8 mouse cellular contexts compared by ENCODE assay signal in genomic region chr6:128841327-128842089, GRCm38 (mm10). TPM values are rescaled to one million over a fixed set of nuclear protein-coding genes. Genes with fewer than 3 reads are reported as not detected.
DNase-seq lines count a peak whose midpoint lies in the region; ATAC-seq and TF ChIP-seq lines count a peak whose summit lies in the region.
"Had no signal": no experiment of that assay in that cellular context is flagged by ENCODE, and none has a peak within 500 bp of the region (broad histone marks: within the 10 kb centered on the region; RNA-seq: fewer than 3 reads in every experiment).

No protein-coding gene starts in this region.

- no peaks in the 10 kb centered on the region for H3K4me1 ChIP-seq in lung, embryonic 14.5 days (ENCODE audit: insufficient read depth)
- H3K4me1 ChIP-seq in lung, adult 2 months (ENCODE audit: control insufficient read depth, insufficient read depth, low read length): peaks cover 4% of the 10 kb centered on the region
- H3K4me1 ChIP-seq in forebrain, embryonic 15.5 days: peaks cover 34% of the 10 kb centered on the region
- peaks cover 56% of the 10 kb centered on the region for H3K4me1 ChIP-seq in liver, embryonic 12.5 days
- peaks cover 27% of the 10 kb centered on the region for H3K4me1 ChIP-seq in stomach, embryonic 15.5 days

- H3K27me3 ChIP-seq in lung, embryonic 14.5 days (ENCODE audit: insufficient read depth, low read length): no peaks in the 10 kb centered on the region
- no peaks in the 10 kb centered on the region for H3K27me3 ChIP-seq in forebrain, embryonic 15.5 days
- H3K27me3 ChIP-seq in liver, embryonic 12.5 days (replicated peaks): no peaks in the 10 kb centered on the region
- H3K27me3 ChIP-seq in stomach, embryonic 15.5 days (replicated peaks): no peaks in the 10 kb centered on the region

- DNase-seq in lung, embryonic 14.5 days: no peak
- DNase-seq in lung, adult 2 months: no peak
- DNase-seq in testis, postnatal 14 days (ENCODE audit: low spot score): no peak
- no peak for DNase-seq in adrenal gland, adult 18-20 months (ENCODE audit: low spot score in 2 of 2)

- H3K4me3 ChIP-seq in lung, embryonic 14.5 days (ENCODE audit: low read depth, low read length): peak overlapping the region; percentile 80
- no peak overlapping the region for H3K4me3 ChIP-seq in lung, adult 2 months (replicated peaks; ENCODE audit: extremely low read depth, low read depth, low read length)
- H3K4me3 ChIP-seq in forebrain, embryonic 15.5 days: peak overlapping the region; percentile 99
- H3K4me3 ChIP-seq in liver, embryonic 12.5 days: peak overlapping the region; percentile 74
- H3K4me3 ChIP-seq in stomach, embryonic 15.5 days (replicated peaks): peak overlapping the region; percentile 87

- TF ChIP-seq CTCF in lung, embryonic 14.5 days (IDR thresholded peaks at IDR 0.05; ENCODE audit: low read depth): no peak
- TF ChIP-seq CTCF in lung, adult 2 months (IDR thresholded peaks at IDR 0.05; ENCODE audit: insufficient read depth, low read length): no peak

- WGBS in lung, embryonic 14.5 days: 37% methylated on average over 4 of the region's 4 CpGs
- 44% methylated on average over 4 of the region's 4 CpGs for WGBS in lung, adult 2 months
- WGBS in forebrain, embryonic 15.5 days: 40% methylated on average over 4 of the region's 4 CpGs
- WGBS in liver, embryonic 12.5 days (ENCODE audit: insufficient replicate concordance): 37% methylated on average over 4 of the region's 4 CpGs
- 35% methylated on average over 4 of the region's 4 CpGs for WGBS in stomach, embryonic 15.5 days

- no peak for TF ChIP-seq POLR2A in lung, adult 2 months (IDR thresholded peaks at IDR 0.05; ENCODE audit: borderline replicate concordance, extremely low read depth, low read depth, low read length)

- peak overlapping the region; percentile 78 for H3K4me2 ChIP-seq in lung, embryonic 14.5 days
- peak overlapping the region; percentile 63 for H3K4me2 ChIP-seq in forebrain, embryonic 15.5 days (replicated peaks)
- H3K4me2 ChIP-seq in liver, embryonic 12.5 days: peak overlapping the region; percentile 81
- H3K4me2 ChIP-seq in stomach, embryonic 15.5 days: peak overlapping the region; percentile 76

- no peaks in the 10 kb centered on the region for H3K9me3 ChIP-seq in lung, embryonic 14.5 days (ENCODE audit: low read depth, low read length)
- no peaks in the 10 kb centered on the region for H3K9me3 ChIP-seq in forebrain, embryonic 15.5 days
- no peaks in the 10 kb centered on the region for H3K9me3 ChIP-seq in liver, embryonic 12.5 days (replicated peaks)
- no peaks in the 10 kb centered on the region for H3K9me3 ChIP-seq in stomach, embryonic 15.5 days

- ATAC-seq in lung, embryonic 14.5 days (ENCODE audit: insufficient read depth): no peak
- no peak for ATAC-seq in forebrain, embryonic 15.5 days (replicated peaks)
- ATAC-seq in liver, embryonic 12.5 days: no peak
- ATAC-seq in stomach, embryonic 15.5 days (ENCODE audit: insufficient read depth, low FRiP score, low read depth): no peak

- peak overlapping the region; percentile 75 for H3K9ac ChIP-seq in lung, embryonic 14.5 days
- H3K9ac ChIP-seq in forebrain, embryonic 15.5 days (replicated peaks): peak overlapping the region; percentile 75; the same call in 1 of the 2 replicates
- H3K9ac ChIP-seq in liver, embryonic 12.5 days: no peak overlapping the region
- H3K9ac ChIP-seq in stomach, embryonic 15.5 days: peak overlapping the region; percentile 76; the same call in 1 of the 2 replicates

- no peaks in the 10 kb centered on the region for H3K36me3 ChIP-seq in lung, embryonic 14.5 days (ENCODE audit: insufficient read depth)
- no peaks in the 10 kb centered on the region for H3K36me3 ChIP-seq in forebrain, embryonic 15.5 days
- H3K36me3 ChIP-seq in liver, embryonic 12.5 days: no peaks in the 10 kb centered on the region
- no peaks in the 10 kb centered on the region for H3K36me3 ChIP-seq in stomach, embryonic 15.5 days

- H3K27ac ChIP-seq in lung, embryonic 14.5 days (ENCODE audit: low read depth): peak overlapping the region; percentile 99
- 0 out of 2 replicates have a peak overlapping the region, but pooled peaks have one; percentile 95 for H3K27ac ChIP-seq in forebrain, embryonic 15.5 days (replicated peaks)
- no peak overlapping the region for H3K27ac ChIP-seq in liver, embryonic 12.5 days
- peak overlapping the region; percentile 97; the same call in 1 of the 2 replicates for H3K27ac ChIP-seq in stomach, embryonic 15.5 days

RNA-seq across cellular contexts. Expression of gene Klrb1b, which starts 15.4 kb away (rescaled TPM):
- polyA plus RNA-seq in lung, embryonic 14.5 days (2014; fragmentation: Nextera tagmentation; extraction: Ambion mirVana): not detected in 2 replicates
- 2.4 and 2.7 TPM in 2 replicates for polyA plus RNA-seq in lung, adult 2 months (2012; rRNA removed)
- not detected in 2 replicates for polyA plus RNA-seq in forebrain, embryonic 15.5 days (2015; fragmentation: Nextera tagmentation; extraction: Ambion mirVana)
- not detected in 2 replicates for polyA plus RNA-seq in liver, embryonic 12.5 days (2016; fragmentation: Nextera tagmentation; extraction: Ambion mirVana)
- 0.35 and 0.60 TPM in 2 replicates for polyA plus RNA-seq in stomach, embryonic 15.5 days (2015; fragmentation: Nextera tagmentation; extraction: Ambion mirVana)
- total RNA-seq in adrenal gland, adult 18-20 months (2021): 1 to 10 TPM in 1 of 2 experiments, under 1 TPM in 1; 0.90 to 1.3 TPM
- total RNA-seq: layer of hippocampus, postnatal 10 days had no signal

RNA-seq across cellular contexts. Expression of gene Gm44511, which starts 15.4 kb away (rescaled TPM):
- not detected in 2 replicates for polyA plus RNA-seq in lung, embryonic 14.5 days (2014; fragmentation: Nextera tagmentation; extraction: Ambion mirVana)
- 0.41 TPM in 1 of 2 replicates, not detected in the other for polyA plus RNA-seq in lung, adult 2 months (2012; rRNA removed)
- polyA plus RNA-seq in forebrain, embryonic 15.5 days (2015; fragmentation: Nextera tagmentation; extraction: Ambion mirVana): not detected in 2 replicates
- polyA plus RNA-seq in liver, embryonic 12.5 days (2016; fragmentation: Nextera tagmentation; extraction: Ambion mirVana): not detected in 2 replicates
- polyA plus RNA-seq in stomach, embryonic 15.5 days (2015; fragmentation: Nextera tagmentation; extraction: Ambion mirVana): 0.21 TPM in 1 of 2 replicates, not detected in the other
- total RNA-seq in adrenal gland, adult 18-20 months (2021): not detected
- total RNA-seq: layer of hippocampus, postnatal 10 days had no signal

RNA-seq across cellular contexts. Expression of gene Clec2i, which starts 45.9 kb away (rescaled TPM):
- polyA plus RNA-seq in lung, embryonic 14.5 days (2014; fragmentation: Nextera tagmentation; extraction: Ambion mirVana): 0.14 and 0.15 TPM in 2 replicates
- polyA plus RNA-seq in lung, adult 2 months (2012; rRNA removed): 0.79 and 1.6 TPM in 2 replicates
- polyA plus RNA-seq in forebrain, embryonic 15.5 days (2015; fragmentation: Nextera tagmentation; extraction: Ambion mirVana): not detected in 2 replicates
- 0.06 TPM in 1 of 2 replicates, not detected in the other for polyA plus RNA-seq in liver, embryonic 12.5 days (2016; fragmentation: Nextera tagmentation; extraction: Ambion mirVana)
- polyA plus RNA-seq in stomach, embryonic 15.5 days (2015; fragmentation: Nextera tagmentation; extraction: Ambion mirVana): 0.34 and 0.45 TPM in 2 replicates
- total RNA-seq in adrenal gland, adult 18-20 months (2021): under 1 TPM; 0.29 to 0.33 TPM
- total RNA-seq: layer of hippocampus, postnatal 10 days had no signal

RNA-seq across cellular contexts. Expression of gene BC035044, which starts 49.4 kb away (rescaled TPM):
- 1.2 TPM in 2 replicates for polyA plus RNA-seq in lung, embryonic 14.5 days (2014; fragmentation: Nextera tagmentation; extraction: Ambion mirVana)
- 1.2 and 2.7 TPM in 2 replicates for polyA plus RNA-seq in lung, adult 2 months (2012; rRNA removed)
- 0.46 and 0.60 TPM in 2 replicates for polyA plus RNA-seq in forebrain, embryonic 15.5 days (2015; fragmentation: Nextera tagmentation; extraction: Ambion mirVana)
- polyA plus RNA-seq in liver, embryonic 12.5 days (2016; fragmentation: Nextera tagmentation; extraction: Ambion mirVana): 6.3 and 6.4 TPM in 2 replicates
- 1.6 TPM in 2 replicates for polyA plus RNA-seq in stomach, embryonic 15.5 days (2015; fragmentation: Nextera tagmentation; extraction: Ambion mirVana)
- under 1 TPM in 1 of 2 experiments, not detected in 1; 0.93 TPM for total RNA-seq in adrenal gland, adult 18-20 months (2021)

RNA-seq across cellular contexts. Expression of gene Klrb1c, which starts 52.5 kb away (rescaled TPM):
- polyA plus RNA-seq in lung, embryonic 14.5 days (2014; fragmentation: Nextera tagmentation; extraction: Ambion mirVana): 0.26 and 0.32 TPM in 2 replicates
- polyA plus RNA-seq in lung, adult 2 months (2012; rRNA removed): 1.8 and 2.6 TPM in 2 replicates
- polyA plus RNA-seq in forebrain, embryonic 15.5 days (2015; fragmentation: Nextera tagmentation; extraction: Ambion mirVana): not detected in 2 replicates
- 0.10 TPM in 1 of 2 replicates, not detected in the other for polyA plus RNA-seq in liver, embryonic 12.5 days (2016; fragmentation: Nextera tagmentation; extraction: Ambion mirVana)
- 0.12 and 0.23 TPM in 2 replicates for polyA plus RNA-seq in stomach, embryonic 15.5 days (2015; fragmentation: Nextera tagmentation; extraction: Ambion mirVana)
- total RNA-seq in adrenal gland, adult 18-20 months (2021): under 1 TPM; 0.60 to 0.67 TPM
